Comparison of ENCODE assay signal across 21 mouse cellular contexts in the genomic region with DNA sequence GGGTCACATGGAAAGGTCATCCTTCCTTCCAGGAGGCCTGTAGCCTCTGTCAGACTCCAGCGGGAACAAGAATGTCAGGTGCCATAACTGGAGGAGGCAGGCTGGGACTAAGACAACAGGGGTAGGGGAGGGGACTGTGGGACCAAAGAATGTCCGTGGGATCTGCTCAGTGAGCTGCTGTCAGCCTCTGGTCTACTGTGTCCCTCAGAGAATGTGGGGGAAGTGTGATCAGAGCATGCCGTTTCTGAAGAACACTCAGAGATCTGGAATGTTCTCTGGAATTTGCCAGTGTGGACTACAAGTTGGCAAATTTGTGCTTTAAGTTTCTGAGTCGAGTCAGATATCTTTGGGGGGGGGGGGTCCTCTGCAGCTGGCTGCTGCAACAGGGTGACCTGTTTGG. TPM values are rescaled to one million over a fixed set of nuclear protein-coding genes. Genes with fewer than 3 reads are reported as not detected.
"Had no signal": no experiment of that assay in that cellular context is flagged by ENCODE, and none has a peak within 500 bp of the region (broad histone marks: within the 10 kb centered on the region; RNA-seq: fewer than 3 reads in every experiment).

No protein-coding gene starts in this region.

- H3K9me3 ChIP-seq: kidney, embryonic 15.5 days; limb, embryonic 12.5 days; limb, embryonic 15.5 days; midbrain, embryonic 12.5 days; midbrain, embryonic 15.5 days; neural tube, embryonic 12.5 days; neural tube, embryonic 15.5 days; stomach, embryonic 15.5 days had no signal

- H3K4me1 ChIP-seq: midbrain, embryonic 12.5 days; midbrain, embryonic 15.5 days; neural tube, embryonic 15.5 days; stomach, embryonic 15.5 days had no signal

- H3K4me3 ChIP-seq: kidney, embryonic 15.5 days; limb, embryonic 12.5 days; limb, embryonic 15.5 days; midbrain, embryonic 12.5 days; midbrain, embryonic 15.5 days; neural tube, embryonic 12.5 days; neural tube, embryonic 15.5 days; stomach, embryonic 15.5 days had no signal

- H3K36me3 ChIP-seq: kidney, embryonic 15.5 days; limb, embryonic 12.5 days; limb, embryonic 15.5 days; midbrain, embryonic 12.5 days; midbrain, embryonic 15.5 days; neural tube, embryonic 12.5 days; neural tube, embryonic 15.5 days; stomach, embryonic 15.5 days had no signal

- H3K27me3 ChIP-seq: kidney, embryonic 15.5 days; limb, embryonic 12.5 days; limb, embryonic 15.5 days; midbrain, embryonic 12.5 days; midbrain, embryonic 15.5 days; neural tube, embryonic 12.5 days; neural tube, embryonic 15.5 days; stomach, embryonic 15.5 days had no signal

- ATAC-seq: intestine, postnatal 0 days; liver, postnatal 0 days; midbrain, embryonic 15.5 days had no signal

- H3K4me2 ChIP-seq: kidney, embryonic 15.5 days; limb, embryonic 12.5 days; limb, embryonic 15.5 days; liver, embryonic 11.5 days; midbrain, embryonic 12.5 days; midbrain, embryonic 15.5 days; neural tube, embryonic 12.5 days; neural tube, embryonic 15.5 days; stomach, embryonic 15.5 days had no signal

- DNase-seq: kidney, adult 2 months; kidney, postnatal 14 days; left cerebral cortex, postnatal 4 days; liver, postnatal 0 days; lung, postnatal 10 days; retina, postnatal 1 day; right cerebral cortex, postnatal 25 days; spleen, adult 18-20 months; thymus, postnatal 25 days had no signal

- H3K27ac ChIP-seq: limb, embryonic 15.5 days; liver, embryonic 14.5 days; macrophage; midbrain, embryonic 12.5 days; midbrain, embryonic 15.5 days; neural tube, embryonic 12.5 days; neural tube, embryonic 15.5 days; stomach, embryonic 15.5 days had no signal

- H3K9ac ChIP-seq: kidney, embryonic 15.5 days; limb, embryonic 12.5 days; limb, embryonic 15.5 days; liver, embryonic 14.5 days; liver, postnatal 0 days; midbrain, embryonic 12.5 days; midbrain, embryonic 15.5 days; neural tube, embryonic 12.5 days; neural tube, embryonic 15.5 days; stomach, embryonic 15.5 days had no signal

RNA-seq across cellular contexts. Expression of gene Fat2, which starts 34.0 kb away (rescaled TPM):
- polyA plus RNA-seq: intestine, postnatal 0 days; liver, embryonic 11.5 days; liver, postnatal 0 days; macrophage had no signal
